Mouse (Mus musculus) C2C12 (cell line): ENCODE data around the gene Slc25a33.

Experiments
- CEBPB ChIP-seq: IDR thresholded peaks from one replicate; pipeline ENCODE4 v1.6.1; 2011; ENCODE audit warnings: low read depth, mild to moderate bottlenecking, control low read depth, moderate library complexity
- CTCF ChIP-seq: IDR thresholded peaks from one replicate; pipeline ENCODE4 v1.5.1; 2011; ENCODE audit not compliant: control insufficient read depth, insufficient read depth, insufficient read length
- FOSL1 ChIP-seq: IDR thresholded peaks from one replicate; pipeline ENCODE4 v1.8.0; 2011; ENCODE audit warnings: mild to moderate bottlenecking, low read length; ENCODE audit not compliant: poor library complexity, insufficient read depth, severe bottlenecking
- MYOD1 ChIP-seq: IDR thresholded peaks from one replicate; pipeline ENCODE4 v1.6.1; 2011; ENCODE audit warnings: low read depth; ENCODE audit not compliant: control insufficient read depth, insufficient read length
- MYOG ChIP-seq: IDR thresholded peaks from one replicate; pipeline ENCODE4 v1.6.1; 2011; ENCODE audit not compliant: control insufficient read depth, insufficient read length; ENCODE audit errors: extremely low read depth

GRCm38 (mm10) chr4:149736581-149736980, 37.5 kb downstream of the Slc25a33 start:
- no peak for TF ChIP-seq MYOD1
- TF ChIP-seq CTCF: no peak
- no peak for TF ChIP-seq MYOG
- no peak for TF ChIP-seq FOSL1
- no peak for TF ChIP-seq CEBPB
